Mouse (Mus musculus) ES-E14 (cell line): ENCODE measurements at regions not wholly inside any gene's neighbourhood (a gene's known extent, or its start where the extent isn't known, plus 50 kb on each side); places are given as distances from the start of the nearest gene placed in this dataset.

Source experiments
- DNase-seq: peaks from one replicate; pipeline ENCODE4 v3.0.0-alpha.2; 2013; ENCODE audit warnings: low read depth, low spot score
- H3K27ac ChIP-seq: 2 replicates; pipeline ENCODE4 v1.5.1; 2012; ENCODE audit warnings: low read depth, mild to moderate bottlenecking, low read length, moderate library complexity, mixed read lengths; ENCODE audit not compliant: poor library complexity, insufficient read depth, severe bottlenecking
- H3K36me3 ChIP-seq: 2 replicates; pipeline ENCODE4 v1.6.1; 2012; ENCODE audit warnings: mild to moderate bottlenecking, low read length, moderate library complexity, mixed read lengths; ENCODE audit not compliant: control insufficient read depth, poor library complexity, insufficient read depth, severe bottlenecking
- H3K4me1 ChIP-seq, 2 experiments: fragments of 150-350 bp in 1 of 2; sonication (generic) in 1 of 2; 2 replicates each; pipeline ENCODE4 v1.6.1; 2012; ENCODE audit warnings: low read length in 2 of 2, mild to moderate bottlenecking in 1 of 2, mixed read lengths in 1 of 2; ENCODE audit not compliant: control insufficient read depth in 2 of 2, insufficient read depth in 2 of 2, poor library complexity in 1 of 2
- H3K4me3 ChIP-seq, 2 experiments: fragments of 150-350 bp in 1 of 2; sonication (generic) in 1 of 2; 2 replicates each; pipeline ENCODE4 v1.5.1; 2012; ENCODE audit warnings: low read length in 2 of 2, low read depth in 1 of 2, mild to moderate bottlenecking in 1 of 2, mixed read lengths in 1 of 2; ENCODE audit not compliant: insufficient read depth in 1 of 2, poor library complexity in 1 of 2, severe bottlenecking in 1 of 2
- H3K9ac ChIP-seq: 2 replicates; pipeline ENCODE4 v1.6.1; 2012; ENCODE audit warnings: low read depth, mild to moderate bottlenecking, low read length, mixed read lengths; ENCODE audit not compliant: poor library complexity, insufficient read depth, severe bottlenecking
- H3K9me3 ChIP-seq: fragments of 150-350 bp; sonication (generic); 2 replicates; pipeline ENCODE4 v1.6.1; 2012; ENCODE audit warnings: low read depth, mild to moderate bottlenecking, low read length; ENCODE audit not compliant: control insufficient read depth, insufficient read depth
- CHD2 ChIP-seq: IDR thresholded peaks from 2 replicates; pipeline ENCODE4 v1.6.1; 2014; ENCODE audit warnings: mild to moderate bottlenecking, low read depth, low read length, inconsistent platforms
- HCFC1 ChIP-seq: IDR thresholded peaks from 2 replicates; pipeline ENCODE4 v1.6.1; 2012; ENCODE audit warnings: low read length, inconsistent platforms, borderline replicate concordance; ENCODE audit not compliant: insufficient read depth
- MAFK ChIP-seq: IDR thresholded peaks from 2 replicates; pipeline ENCODE4 v1.6.1; 2014; ENCODE audit warnings: mild to moderate bottlenecking, low read depth, low read length, inconsistent platforms; ENCODE audit not compliant: insufficient read depth
- ZC3H11A ChIP-seq: IDR thresholded peaks from 2 replicates; pipeline ENCODE4 v1.6.1; 2012; ENCODE audit warnings: low read depth, mild to moderate bottlenecking, inconsistent platforms, low read length, borderline replicate concordance
- ZNF384 ChIP-seq: IDR thresholded peaks from 2 replicates; pipeline ENCODE4 v1.6.1; 2012; ENCODE audit warnings: low read depth, low read length, inconsistent platforms
- in situ Hi-C, 2 experiments: fragments of 600-800 bp; cut with MboI; formaldehyde crosslinking; loops; one replicate each; pipeline ENCODE4 v1.15.1; 2025; ENCODE audit warnings: low sequenced_read_pairs in 2 of 2, inconsistent platforms in 1 of 2; ENCODE audit not compliant: unreplicated experiment in 2 of 2

- Histone ChIP-seq H3K4me3 (no peak overlapping the region), H3K36me3 (no peaks in the 10 kb centered on the region), H3K9me3 (no peaks in the 10 kb centered on the region), H3K9ac (no peak overlapping the region), H3K27ac (no peak overlapping the region), H3K4me1 (no peaks in the 10 kb centered on the region)
- TF ChIP-seq MAFK (no peak), HCFC1 (no peak), CHD2 (no peak), ZC3H11A (no peak), ZNF384 (no peak)
- no peak for DNase-seq
- in situ Hi-C loops, result no loop called here
Observed at GRCm38 (mm10) chr13:100950348-100951184, 117.3 kb upstream of the Slc30a5 start.

DNA sequence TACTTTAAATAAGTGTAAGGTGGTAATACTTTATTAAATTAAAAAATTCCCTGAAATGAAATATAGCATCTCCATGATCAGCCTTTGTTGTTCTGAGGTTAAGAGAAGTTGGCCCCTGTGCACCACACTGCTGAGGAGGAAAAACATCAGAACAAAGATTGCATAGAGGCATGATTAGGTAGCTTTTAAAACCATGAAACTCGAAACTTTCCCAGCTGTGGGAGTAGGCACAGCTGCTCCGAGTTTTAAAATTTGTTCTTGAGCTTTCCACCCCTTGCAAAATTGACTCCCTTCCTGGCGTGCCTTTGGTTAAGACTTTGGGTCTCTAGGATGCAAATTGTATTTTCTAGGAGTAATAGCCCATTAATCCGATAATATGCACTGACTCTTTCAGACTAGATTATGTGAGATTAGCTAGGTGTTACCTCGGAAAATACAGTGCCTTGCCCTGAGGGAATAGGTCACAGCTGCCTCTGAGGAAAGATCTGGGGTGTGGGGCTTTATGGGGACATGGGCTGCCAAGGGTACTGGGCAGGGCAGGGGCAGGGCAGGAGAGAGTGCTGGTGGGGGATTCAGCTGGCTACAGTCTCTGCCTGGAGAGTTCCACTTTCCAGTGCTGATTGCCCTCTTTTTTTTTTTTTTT lies 110.1 kb upstream of the Slc30a5 start:
- H3K4me3 ChIP-seq, result no peak overlapping the region
- no peak for TF ChIP-seq ZC3H11A
- no peak for TF ChIP-seq HCFC1
- no peak for TF ChIP-seq MAFK
- TF ChIP-seq CHD2, result no peak
- no peak for TF ChIP-seq ZNF384
- H3K27ac ChIP-seq, result no peak overlapping the region
- in situ Hi-C loops, result no loop called here
- H3K9me3 ChIP-seq, result no peaks in the 10 kb centered on the region
- DNase-seq, result no peak
- H3K9ac ChIP-seq, result no peak overlapping the region
- no peaks in the 10 kb centered on the region for H3K4me1 ChIP-seq
- H3K36me3 ChIP-seq, result no peaks in the 10 kb centered on the region

GRCm38 (mm10) chr13:100940791-100941190 lies 107.6 kb upstream of the Slc30a5 start:
- no peak for TF ChIP-seq MAFK
- peak; percentile 5; the same call in 1 of the 2 replicates for TF ChIP-seq ZC3H11A
- no peak for TF ChIP-seq ZNF384
- no peak for TF ChIP-seq CHD2

DNA sequence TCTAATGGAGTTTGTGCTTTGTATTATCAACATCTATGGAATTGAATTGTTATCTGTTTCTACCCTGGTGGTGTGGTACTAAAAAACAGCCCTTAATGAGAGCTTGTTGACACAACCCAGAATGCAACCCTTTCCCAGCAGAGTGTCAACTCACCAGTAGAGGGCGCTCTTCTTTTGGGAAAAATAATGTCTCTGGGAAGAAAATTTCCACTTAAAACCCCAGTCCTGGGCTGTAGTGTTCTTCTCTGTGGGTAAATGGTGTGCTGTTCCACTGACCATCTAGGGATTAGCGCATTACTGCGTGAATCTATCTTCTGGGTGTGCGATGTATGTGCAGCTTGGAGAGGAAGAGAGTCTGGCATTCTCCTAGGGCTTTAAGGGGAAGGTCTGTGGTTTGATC lies 106.5 kb upstream of the Slc30a5 start:
- Histone ChIP-seq H3K9ac (no peak overlapping the region), H3K4me1 (no peaks in the 10 kb centered on the region), H3K4me3 (no peak overlapping the region), H3K36me3 (no peaks in the 10 kb centered on the region), H3K27ac (no peak overlapping the region), H3K9me3 (no peaks in the 10 kb centered on the region)
- TF ChIP-seq ZNF384 (no peak), MAFK (no peak), ZC3H11A (no peak)
- peak; percentile 62 for DNase-seq
- in situ Hi-C loops, result no loop called here

More at GRCm38 (mm10) chr13:100940791-100941190, 107.6 kb upstream of the Slc30a5 start:
- no peaks in the 10 kb centered on the region for H3K4me1 ChIP-seq
- H3K4me3 ChIP-seq, result no peak overlapping the region
- DNase-seq, result no peak
- no peaks in the 10 kb centered on the region for H3K9me3 ChIP-seq
- in situ Hi-C loops, result no loop called here
- no peak overlapping the region for H3K9ac ChIP-seq
- H3K36me3 ChIP-seq, result no peaks in the 10 kb centered on the region
- H3K27ac ChIP-seq, result no peak overlapping the region
